Mouse (Mus musculus): Measurements from ENCODE around the gene Naif1. TPM values are rescaled to one million over a fixed set of nuclear protein-coding genes. Genes with fewer than 3 reads are reported as not detected.

Gene Naif1
- total RNA-seq, 2 experiments from 2014 or later: 3.0 to 3.1 TPM

- DNase-seq: no peak
These were observed 22.5 kb upstream of the Naif1 start for GRCm38 (mm10) chr2:32427720-32428119.

- DNase-seq: no peak
These were observed 22.0 kb upstream of the Naif1 start for GRCm38 (mm10) chr2:32428262-32428722.

- no peak for DNase-seq
These were observed 20.9 kb upstream of the Naif1 start for GRCm38 (mm10) chr2:32429215-32429891.

DNA sequence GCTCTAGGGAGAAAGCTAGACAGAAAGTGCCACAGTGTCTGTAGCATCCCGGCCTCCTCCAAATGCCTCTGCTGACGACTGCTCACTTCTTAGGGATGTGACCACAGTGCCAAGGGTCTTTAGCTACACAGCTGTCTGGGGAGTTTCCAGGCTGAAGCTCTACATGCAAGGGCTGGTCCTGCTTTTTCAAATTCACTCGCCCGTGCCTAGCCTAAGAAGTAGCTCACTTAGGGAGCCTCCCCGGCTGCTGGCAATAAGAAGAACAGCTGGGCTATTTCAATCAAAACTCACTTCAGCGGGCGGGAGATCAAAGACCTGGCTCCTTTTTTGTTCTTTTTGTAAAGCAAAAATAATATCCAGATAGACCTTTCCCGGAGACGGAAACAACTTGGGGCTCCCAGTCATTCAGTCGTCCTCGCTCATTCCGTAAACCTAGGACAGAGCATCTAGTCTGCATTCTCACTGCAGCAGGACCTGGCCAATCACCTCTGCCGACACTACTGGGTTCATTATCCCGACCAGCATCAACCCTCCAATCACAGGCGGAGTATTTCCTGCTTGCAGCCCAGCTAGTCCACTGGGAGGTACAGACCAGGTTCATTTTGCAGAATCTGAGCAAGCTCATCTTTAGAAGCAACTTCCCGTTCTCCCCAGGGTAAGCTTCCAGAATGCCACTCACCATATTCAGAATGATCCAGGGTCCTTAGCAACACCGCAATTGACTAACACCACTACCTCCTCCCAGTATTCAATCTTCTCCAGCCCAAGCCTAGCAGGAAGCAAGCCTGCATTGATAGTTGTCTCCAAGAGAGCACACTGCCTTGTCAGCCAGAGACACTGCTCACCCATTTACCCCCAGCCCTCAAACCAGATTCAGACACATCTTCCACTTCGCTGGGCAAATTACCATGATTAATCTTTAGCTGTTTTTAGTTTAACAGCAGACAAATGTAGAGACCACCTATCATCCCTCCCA lies 19.3 kb upstream of the Naif1 start:
- DNase-seq: peak; percentile 64

DNA sequence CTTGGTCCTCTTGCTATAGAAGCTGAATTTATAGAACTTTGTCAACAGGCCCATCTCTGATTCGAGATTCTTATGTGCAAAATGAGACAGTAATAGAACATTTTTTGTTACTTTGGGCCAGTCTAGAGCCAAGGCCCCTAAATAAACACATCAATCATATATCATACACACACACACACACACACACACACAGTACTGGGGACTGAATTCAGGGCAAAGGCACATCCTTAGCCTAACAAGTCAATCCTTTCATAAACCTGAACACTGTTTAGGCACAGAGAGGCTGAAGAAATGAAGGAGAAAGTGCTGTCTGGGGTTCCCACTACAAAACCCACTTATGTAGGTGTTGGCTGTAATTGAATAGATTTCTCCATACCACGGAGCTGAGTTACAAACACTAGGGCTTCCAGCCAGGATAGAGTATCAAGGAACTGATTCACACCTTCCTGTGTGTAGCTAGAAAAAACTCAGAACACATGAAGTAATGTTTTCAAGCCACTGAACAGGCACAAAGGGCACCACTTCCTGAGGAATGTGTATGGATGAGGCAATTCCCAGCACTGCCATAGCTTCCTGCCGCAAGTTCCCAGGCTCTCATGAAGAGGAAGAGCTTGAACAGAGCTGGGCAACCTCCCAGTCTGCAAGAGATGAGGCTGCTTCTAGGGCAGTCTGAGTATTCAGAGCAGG lies 13.4 kb upstream of the Naif1 start:
- DNase-seq: no peak

DNA sequence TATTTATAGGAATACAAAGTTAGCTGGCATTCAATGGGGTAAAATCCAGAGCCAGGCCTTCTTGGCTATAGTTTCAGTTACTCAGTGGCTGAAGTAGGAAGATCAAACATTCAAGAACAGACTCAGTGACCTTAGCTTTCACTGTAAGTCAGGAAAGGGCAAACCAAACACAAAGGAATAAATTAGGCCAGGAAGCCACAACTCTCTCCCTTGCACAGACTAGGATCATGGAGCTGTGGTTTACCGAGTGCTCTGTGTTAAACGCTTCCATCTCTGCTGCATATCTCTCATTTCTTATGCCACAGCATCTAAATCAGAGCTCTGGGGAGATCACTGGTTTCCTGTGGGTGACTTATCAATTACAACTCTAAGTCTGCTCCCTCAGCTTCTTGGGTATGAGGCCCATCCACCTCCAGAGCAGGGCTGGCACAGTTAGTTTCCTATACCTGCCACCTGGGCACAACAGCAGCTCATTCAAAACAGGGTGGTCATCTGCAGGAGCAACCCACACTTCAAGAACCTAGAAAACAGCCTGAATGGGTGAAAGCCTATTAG lies 12.6 kb upstream of the Naif1 start:
- no peak for DNase-seq

DNA sequence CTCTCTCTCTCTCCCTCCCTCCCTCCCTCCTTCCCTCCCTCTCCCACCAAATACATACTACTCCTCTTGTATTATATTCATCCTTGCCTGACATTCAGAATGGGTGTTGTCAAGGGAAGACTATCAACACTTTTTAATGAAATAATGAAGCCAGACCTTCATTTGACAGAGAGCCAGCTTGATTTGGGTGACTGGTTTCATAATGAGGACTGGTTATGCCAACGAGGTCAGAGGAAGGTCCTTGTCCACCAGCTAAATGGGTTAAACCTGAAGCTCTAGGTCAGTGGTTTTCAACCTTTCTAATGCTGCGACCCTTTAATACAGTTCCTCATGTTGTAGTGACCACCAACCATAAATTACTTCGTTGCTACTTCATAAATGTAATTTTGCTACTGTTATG lies 11.5 kb upstream of the Naif1 start:
- DNase-seq: no peak

DNA sequence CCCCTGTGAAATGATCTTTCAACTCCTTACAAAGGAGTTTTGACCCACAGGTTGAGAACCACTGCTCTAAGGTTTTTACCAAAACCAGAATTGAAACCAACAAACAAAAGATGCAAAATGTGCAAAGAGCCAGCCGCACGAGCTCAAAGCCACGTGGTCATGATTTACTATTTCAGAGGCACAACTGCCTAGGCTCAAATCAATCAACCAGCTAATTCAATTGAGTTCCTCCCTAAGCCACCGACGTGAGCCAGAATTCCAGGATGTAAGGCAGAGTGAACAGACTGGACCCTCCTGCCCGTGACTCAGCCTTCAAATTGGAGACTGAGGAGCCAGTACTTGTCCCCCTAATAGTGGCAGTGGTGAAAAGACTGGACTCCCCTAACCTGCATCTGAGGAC lies 11.1 kb upstream of the Naif1 start:
- DNase-seq: no peak

DNA sequence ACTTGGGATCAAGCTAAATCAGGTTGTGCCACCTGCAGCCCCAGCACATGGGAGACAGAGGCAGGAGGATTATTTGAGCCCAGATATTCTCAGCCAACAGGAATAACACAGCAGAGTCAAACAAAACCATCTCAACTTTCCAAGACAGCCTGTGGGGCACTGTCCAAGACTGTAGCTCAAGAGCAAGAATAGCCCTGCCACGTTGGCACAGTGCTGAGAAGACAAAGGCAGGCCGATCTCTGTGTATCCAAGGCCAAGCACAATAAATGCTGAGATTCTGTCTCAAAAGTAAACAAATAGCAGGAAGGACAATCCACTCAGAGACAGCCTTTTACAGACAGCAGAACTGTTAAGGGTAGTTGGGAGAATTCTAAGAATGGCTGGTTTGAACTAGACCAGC lies 10.1 kb upstream of the Naif1 start:
- DNase-seq: no peak

GRCm38 (mm10) chr2:32440632-32441031 lies 9.6 kb upstream of the Naif1 start:
- DNase-seq: no peak

DNA sequence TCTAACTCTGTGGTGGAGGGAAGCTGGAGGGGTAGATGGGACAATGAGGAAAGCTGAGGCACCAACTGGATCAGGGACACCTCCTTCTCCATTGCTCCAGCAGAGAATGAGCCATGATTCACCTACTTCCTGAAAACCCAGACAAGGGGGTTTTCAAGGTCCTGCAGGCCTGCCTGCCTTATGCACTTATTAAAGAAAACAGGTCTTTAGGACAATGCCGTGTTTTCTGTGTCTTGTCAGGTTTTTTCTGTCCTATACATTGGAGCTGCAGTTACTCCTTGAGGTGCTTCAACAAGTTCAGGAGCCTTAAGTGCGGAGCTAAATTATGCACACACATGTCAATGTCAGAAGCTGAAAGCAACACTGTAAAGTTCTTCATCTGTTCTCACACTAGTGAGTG lies 8.7 kb upstream of the Naif1 start:
- DNase-seq: no peak

DNA sequence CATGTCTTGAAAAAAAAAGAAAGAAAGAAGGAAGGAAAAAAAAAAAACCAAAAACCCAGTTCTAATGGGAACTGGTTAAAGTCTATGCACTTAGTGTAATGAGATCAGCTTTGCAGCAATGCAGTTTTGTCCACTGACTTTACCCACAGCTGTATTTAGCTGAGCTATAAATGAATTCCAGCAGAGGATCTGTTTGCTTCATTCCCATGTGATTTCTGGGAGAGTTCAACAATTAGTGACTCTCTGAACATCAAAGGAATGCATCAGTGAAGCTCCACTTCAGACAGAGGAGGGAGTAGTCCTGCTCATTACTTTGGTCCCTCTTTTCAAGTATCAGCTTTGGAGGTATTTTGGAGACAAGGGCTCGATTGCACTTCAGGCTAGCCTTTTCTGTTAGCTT lies 4.7 kb upstream of the Naif1 start:
- no peak for DNase-seq

GRCm38 (mm10) chr2:32447264-32447936 lies 2.9 kb upstream of the Naif1 start:
- no peak for DNase-seq

- DNase-seq: no peak
These were observed 1.8 kb upstream of the Naif1 start for GRCm38 (mm10) chr2:32448480-32448879.

DNA sequence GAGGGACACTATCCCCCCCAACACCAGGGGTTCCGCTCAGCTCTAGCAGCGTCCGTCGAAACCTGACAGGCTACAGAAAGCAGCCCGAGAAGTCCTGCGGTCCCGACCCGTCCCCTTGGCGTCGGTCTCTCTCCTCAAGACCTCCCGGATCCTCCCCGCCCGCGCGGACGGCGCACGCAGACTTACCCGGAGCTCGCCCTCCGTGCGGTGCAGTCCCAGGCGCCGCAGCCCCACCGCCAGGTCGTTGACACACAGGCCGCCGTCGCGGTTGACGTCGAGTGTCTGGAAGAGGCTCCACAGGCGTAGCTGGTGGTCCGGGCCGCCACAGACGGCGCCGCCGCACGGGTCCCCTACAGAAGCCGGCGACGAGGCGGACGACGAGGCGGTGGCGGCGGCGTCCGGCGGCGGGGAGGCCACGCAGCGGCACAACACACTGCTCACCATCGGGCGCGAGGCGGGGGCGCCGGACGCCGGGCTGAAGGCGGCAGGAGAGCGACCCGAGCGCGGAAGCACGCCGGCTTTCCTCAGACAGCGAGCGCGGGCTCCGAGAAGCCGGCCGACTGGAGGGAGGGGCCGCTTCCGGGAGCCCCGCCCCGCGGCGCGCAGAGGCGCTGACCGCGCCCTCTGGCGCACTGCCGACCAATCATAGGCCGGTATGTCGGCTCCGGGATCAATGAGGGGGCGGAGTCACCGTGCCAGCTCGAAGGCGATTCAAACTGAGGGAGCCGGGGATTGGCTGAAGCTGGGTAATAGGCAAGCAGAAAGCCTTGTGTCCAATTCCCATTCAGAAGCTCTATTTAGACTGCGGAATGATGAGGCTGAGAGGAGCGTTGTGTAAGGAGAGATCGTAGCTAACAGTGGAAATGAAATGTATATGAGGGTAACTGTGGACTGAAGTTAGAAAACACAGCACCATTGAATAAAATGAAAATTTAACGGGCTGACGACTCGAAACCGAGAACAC lies 906 bp downstream of the Naif1 start, which contains the start of gene Slc25a25:
TSS of gene Slc25a25 (minus strand) at position 565 of the 964 bp plus-strand sequence.
- peak; percentile 99 for DNase-seq

DNA sequence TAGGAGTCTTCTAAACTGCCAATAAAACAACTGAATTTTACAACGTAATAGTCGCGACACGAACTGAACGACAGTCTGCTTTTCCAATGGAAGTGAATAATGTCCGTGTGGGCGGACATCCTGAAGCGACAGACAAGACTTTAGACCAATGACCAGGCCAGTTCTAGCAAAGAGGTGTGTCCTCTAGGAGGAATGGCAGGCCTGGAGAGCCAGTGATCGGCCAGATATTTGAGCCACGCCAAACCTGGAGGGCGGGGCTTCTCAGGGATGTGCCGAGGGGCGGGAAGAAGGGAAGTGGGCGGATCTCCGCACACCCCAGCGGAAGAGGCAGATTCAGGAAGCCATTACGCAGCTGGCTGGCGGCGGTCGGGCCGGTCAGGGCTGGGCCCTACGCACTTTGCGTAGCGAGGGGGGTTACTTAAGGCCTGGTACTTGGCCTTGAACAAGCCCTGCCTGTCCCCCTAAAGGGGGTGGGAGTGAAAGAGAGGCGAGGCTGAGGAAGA lies 1.7 kb downstream of the Naif1 start:
- DNase-seq: peak; percentile 96

GRCm38 (mm10) chr2:32452441-32452971 lies 2.2 kb downstream of the Naif1 start:
- DNase-seq: peak; percentile 32

DNA sequence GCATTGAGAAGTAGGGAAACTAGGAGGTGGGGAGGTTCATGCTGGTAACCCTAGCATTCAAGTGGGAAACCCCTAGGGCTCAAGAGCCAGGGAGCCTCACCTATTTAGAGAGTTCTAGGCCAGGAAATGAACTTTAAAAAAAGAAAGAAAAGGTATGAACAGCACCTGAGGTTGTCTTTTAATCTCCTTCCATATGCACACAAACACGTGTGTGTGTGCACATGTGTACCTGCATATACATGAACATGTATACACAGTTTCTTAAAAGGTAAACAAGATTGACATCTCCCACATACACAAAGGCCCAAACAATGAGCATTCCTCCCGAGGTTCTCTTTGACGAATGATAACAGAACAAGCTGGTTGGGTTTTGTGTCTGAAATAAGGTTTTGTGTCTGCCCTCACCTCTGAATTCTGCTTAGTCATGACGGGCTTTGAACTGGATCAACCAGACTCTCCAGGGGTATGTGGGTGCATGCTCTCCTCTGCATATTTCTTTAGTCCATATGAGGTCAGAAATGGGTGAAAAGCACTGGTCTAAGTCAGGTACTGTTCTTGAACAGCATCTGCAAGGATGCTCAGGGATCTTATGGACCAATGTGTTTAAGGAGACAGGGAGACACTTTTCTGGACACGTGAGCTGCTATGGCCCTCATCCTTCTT lies 3.5 kb downstream of the Naif1 start:
- no peak for DNase-seq

DNA sequence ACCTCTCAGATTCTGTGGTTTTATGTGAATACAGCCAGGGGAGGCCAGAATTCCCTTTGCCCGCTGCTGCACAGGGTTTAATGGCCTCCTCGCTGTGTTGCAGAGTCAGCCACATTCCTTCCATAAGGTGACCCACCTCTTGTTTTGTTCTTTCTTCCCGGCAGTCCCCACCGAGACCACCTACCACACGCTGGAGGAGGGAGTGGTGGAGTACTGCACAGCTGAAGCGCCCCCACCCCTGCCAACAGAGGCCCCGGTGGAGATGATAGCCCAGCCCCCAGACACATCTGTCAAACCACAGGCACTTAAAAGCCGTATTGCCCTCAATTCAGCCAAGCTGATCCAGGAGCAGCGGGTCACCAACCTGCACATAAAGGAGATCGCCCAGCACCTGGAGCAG lies 4.4 kb downstream of the Naif1 start:
- no peak for DNase-seq

Data from gastrocnemius, postnatal 10 days (tissue).